Mouse (Mus musculus) liver (tissue): ENCODE data around the gene Slc39a3.

Experiments
- DNase-seq: peaks from one replicate; pipeline ENCODE4 v3.0.0-alpha.2; 2020; ENCODE audit warnings: mixed read lengths

The Slc39a3 gene

DNA sequence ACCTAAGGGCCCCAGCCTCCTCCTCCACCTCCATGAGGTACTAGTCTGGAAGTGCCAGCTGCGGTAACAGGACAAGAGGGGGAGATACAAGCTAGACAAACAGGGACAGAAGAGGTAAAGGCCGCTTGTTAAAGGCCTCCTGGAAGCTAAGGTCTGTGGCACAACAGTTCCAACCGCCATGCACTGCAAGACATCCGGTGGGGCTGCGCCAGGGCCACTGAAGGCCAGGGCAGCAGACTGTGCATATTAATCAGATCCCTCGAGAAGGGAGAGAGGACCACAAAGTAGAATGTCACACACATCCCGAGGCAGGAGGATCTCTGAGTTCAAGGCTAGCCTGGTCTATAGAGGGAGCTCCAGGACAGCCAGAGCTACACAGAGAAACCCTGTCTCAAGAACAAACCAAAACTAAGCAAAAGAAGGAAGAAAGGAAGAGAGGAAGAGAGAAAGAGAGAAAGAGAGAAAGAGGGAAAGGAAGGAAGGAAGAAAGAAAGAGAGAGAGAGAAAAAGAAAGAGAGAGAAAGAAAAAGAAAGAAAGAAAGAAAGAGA lies 55.6 kb downstream of the Slc39a3 start:
- no peak for DNase-seq
